8 mouse cellular contexts compared by ENCODE assay signal in the genomic region with DNA sequence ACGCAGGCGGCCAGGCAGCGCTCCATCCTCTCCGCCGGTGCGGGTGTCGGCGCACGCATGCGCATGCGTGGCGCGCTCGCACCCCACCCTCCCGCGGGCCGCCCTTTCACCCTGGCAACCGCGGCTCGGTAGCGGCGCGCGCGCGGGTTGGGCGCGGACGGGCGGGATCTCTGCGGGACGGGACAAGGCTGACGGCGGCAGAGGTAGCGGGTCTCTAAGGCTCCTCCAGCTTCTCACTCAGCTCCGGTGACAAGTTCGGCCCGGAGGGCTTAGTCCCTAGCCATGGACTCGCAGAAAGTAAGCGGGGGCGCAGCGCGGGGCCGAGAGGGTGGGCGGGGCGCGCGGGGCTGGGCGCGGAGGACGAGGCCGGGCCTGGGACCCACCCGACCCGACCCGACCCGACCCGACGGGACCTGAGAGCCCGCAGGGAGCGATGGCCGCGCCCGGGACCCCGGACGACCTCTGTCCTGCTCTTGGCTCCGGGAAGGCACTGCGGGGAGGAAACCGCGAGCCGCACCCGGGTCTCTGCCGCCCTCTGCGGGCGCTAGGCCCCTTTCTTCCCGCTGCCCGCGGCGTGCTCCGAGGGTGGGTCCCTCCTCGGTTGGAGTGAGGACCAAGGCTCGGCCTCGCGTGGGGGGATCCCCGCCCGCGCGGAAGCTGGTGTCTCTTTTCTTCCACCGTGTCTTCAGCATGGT. TPM values are rescaled to one million over a fixed set of nuclear protein-coding genes. Genes with fewer than 3 reads are reported as not detected.
A peak's percentile ranks its signal among the peaks of the same experiment; 100 is the strongest.
DNase-seq lines count a peak whose midpoint lies in the region.

Gene Fsd1l, plus strand, starts transcription at position 156 of the 695 bp plus-strand sequence.

- peak within 1 kb of the TSS; percentile 90 for H3K4me3 ChIP-seq in megakaryocyte, embryonic 14.5 days (replicated peaks)

- H3K9me3 ChIP-seq in megakaryocyte, embryonic 14.5 days = no peaks in the 10 kb centered on the region

- peak; percentile 78 for DNase-seq in adrenal gland, adult 18-20 months (ENCODE audit: low spot score in 2 of 2)
- peak; percentile 82 for DNase-seq in embryo, embryonic 10 days (ENCODE audit: low spot score)
- DNase-seq in gastrocnemius, postnatal 10 days = peak; percentile 85
- peak; percentile 49 for DNase-seq in induced T-regulatory cell, adult 2 months (ENCODE audit: low read depth)
- DNase-seq in left cerebral cortex, postnatal 10 days (ENCODE audit: extremely low spot score in 1 of 2, low spot score in 2 of 2) = peak; percentile 65 to 89
- peak; percentile 84 for DNase-seq in right cerebral cortex, postnatal 14 days
- peak; percentile 75 for DNase-seq in urinary bladder, postnatal 14 days (ENCODE audit: low spot score)

- H3K36me3 ChIP-seq in megakaryocyte, embryonic 14.5 days (replicated peaks; ENCODE audit: low read length) = no peaks in the 10 kb centered on the region

- peaks cover 65% of the 10 kb centered on the region for H3K27me3 ChIP-seq in megakaryocyte, embryonic 14.5 days (replicated peaks)

- peaks cover 13% of the 10 kb centered on the region for H3K4me1 ChIP-seq in megakaryocyte, embryonic 14.5 days

- intact Hi-C loops in left cerebral cortex, postnatal 10 days (cut with DNase I) = no loop called here

RNA-seq across cellular contexts. Expression of gene Fsd1l, which starts in this region (rescaled TPM):
- total RNA-seq in adrenal gland, adult 18-20 months (2021) = 1 to 10 TPM; 5.3 to 7.5 TPM
- total RNA-seq in gastrocnemius, postnatal 10 days (2021) = 10 to 100 TPM; 23.7 to 32.5 TPM
- total RNA-seq in left cerebral cortex, postnatal 10 days (2021) = 10 to 100 TPM; 45.9 to 54.0 TPM
- polyA plus RNA-seq in megakaryocyte, embryonic 14.5 days (2012; ENCODE audit: insufficient read depth, low replicate concordance) = not detected in 2 replicates

Comparison
In these comparisons a context has a peak if more than half of its experiments do, and no peak if none do; other contexts are left out.
1. Peak in every context shown above with its lines: DNase-seq and H3K4me3 ChIP-seq.